Mouse (Mus musculus) MEL (cell line): ENCODE data around the gene Ccdc9b. TPM values are rescaled to one million over a fixed set of nuclear protein-coding genes. Genes with fewer than 3 reads are reported as not detected.

ENCODE experiments used
- DNase-seq: peaks from one replicate; pipeline ENCODE4 v3.0.0; 2011; ENCODE audit warnings: low read depth, low spot score
- H3K27ac ChIP-seq: 2 replicates; pipeline ENCODE4 v1.5.1; 2012; ENCODE audit warnings: low read depth, mild to moderate bottlenecking, control low read depth, low read length, moderate library complexity; ENCODE audit not compliant: control insufficient read depth
- H3K27me3 ChIP-seq, 2 experiments: fragments of 150-350 bp in 1 of 2; sonication (generic) in 1 of 2; 2 replicates each; pipeline ENCODE4 v1.6.1; 2012; ENCODE audit warnings: low read length in 2 of 2, mild to moderate bottlenecking in 2 of 2, improper control_type of control experiment in 1 of 2, moderate library complexity in 1 of 2; ENCODE audit not compliant: insufficient read depth in 2 of 2, control insufficient read depth in 1 of 2
- H3K36me3 ChIP-seq, 2 experiments: 2 replicates each; pipeline ENCODE4 v1.6.1; 2012 to 2014; ENCODE audit warnings: low read length in 2 of 2, improper control_type of control experiment in 1 of 2, inconsistent platforms in 1 of 2, mild to moderate bottlenecking in 1 of 2; ENCODE audit not compliant: insufficient read depth in 2 of 2, control insufficient read depth in 1 of 2
- H3K4me1 ChIP-seq, 2 experiments: fragments of 150-350 bp in 1 of 2; sonication (generic) in 1 of 2; 2 replicates each; pipeline ENCODE4 v1.6.1; 2012; ENCODE audit warnings: low read length in 2 of 2, improper control_type of control experiment in 1 of 2, mild to moderate bottlenecking in 1 of 2; ENCODE audit not compliant: insufficient read depth in 2 of 2, control insufficient read depth in 1 of 2
- H3K4me3 ChIP-seq, 2 experiments: fragments of 150-350 bp in 1 of 2; sonication (generic) in 1 of 2; 2 replicates each; pipeline ENCODE4 v1.5.1; 2012; ENCODE audit warnings: low read depth in 2 of 2, low read length in 2 of 2, mild to moderate bottlenecking in 2 of 2, moderate library complexity in 2 of 2, control low read depth in 1 of 2, improper control_type of control experiment in 1 of 2; ENCODE audit not compliant: control insufficient read depth in 1 of 2, insufficient read depth in 1 of 2
- H3K79me2 ChIP-seq: 2 replicates; pipeline ENCODE4 v1.6.1; 2012; ENCODE audit warnings: mild to moderate bottlenecking, low read length, moderate library complexity; ENCODE audit not compliant: control insufficient read depth, poor library complexity, insufficient read depth
- H3K9ac ChIP-seq: 2 replicates; pipeline ENCODE4 v1.6.1; 2012; ENCODE audit warnings: low read depth, mild to moderate bottlenecking, control low read depth, low read length, moderate library complexity; ENCODE audit not compliant: control insufficient read depth, poor library complexity, severe bottlenecking
- H3K9me3 ChIP-seq: fragments of 150-350 bp; sonication (generic); replicated peaks from 2 replicates; pipeline ENCODE4 v1.6.1; 2012; ENCODE audit warnings: mild to moderate bottlenecking, low read length, improper control_type of control experiment, moderate library complexity; ENCODE audit not compliant: insufficient read depth
- BHLHE40 ChIP-seq: IDR thresholded peaks from 2 replicates; pipeline ENCODE4 v1.6.1; 2012; ENCODE audit warnings: low read depth, mild to moderate bottlenecking, inconsistent platforms, low read length, improper control_type of control experiment, borderline replicate concordance
- CHD1 ChIP-seq: IDR thresholded peaks from 2 replicates; pipeline ENCODE4 v1.6.1; 2012; ENCODE audit warnings: low read depth, mild to moderate bottlenecking, inconsistent platforms, low read length, improper control_type of control experiment
- CHD2 ChIP-seq: IDR thresholded peaks from 2 replicates; pipeline ENCODE4 v1.6.1; 2011; ENCODE audit warnings: low read length, improper control_type of control experiment
- CTCF ChIP-seq, 3 experiments: IDR thresholded peaks in 2 of 3; conservative IDR thresholded peaks in 1 of 3; 2 replicates each; pipeline ENCODE4 v1.5.1; 2011 to 2012; ENCODE audit warnings: low read length in 3 of 3, low read depth in 2 of 3, mild to moderate bottlenecking in 2 of 3, improper control_type of control experiment in 1 of 3, inconsistent platforms in 1 of 3, mixed read lengths in 1 of 3, moderate library complexity in 1 of 3; ENCODE audit not compliant: control insufficient read depth in 1 of 3, insufficient read depth in 1 of 3, poor library complexity in 1 of 3, severe bottlenecking in 1 of 3
- E2F4 ChIP-seq: IDR thresholded peaks from 2 replicates; pipeline ENCODE4 v1.6.1; 2011; ENCODE audit warnings: low read depth, low read length, improper control_type of control experiment, borderline replicate concordance
- ELF1 ChIP-seq: IDR thresholded peaks from 2 replicates; pipeline ENCODE4 v1.6.1; 2014; ENCODE audit warnings: low read depth, mild to moderate bottlenecking, inconsistent platforms, low read length, improper control_type of control experiment, moderate library complexity
- EP300 ChIP-seq, 2 experiments: IDR thresholded peaks; 2 replicates each; pipeline ENCODE4 v1.6.1; 2011; ENCODE audit warnings: improper control_type of control experiment in 2 of 2, low read length in 2 of 2, low read depth in 1 of 2, mild to moderate bottlenecking in 1 of 2
- ETS1 ChIP-seq: IDR thresholded peaks from 2 replicates; pipeline ENCODE4 v1.6.1; 2012; ENCODE audit warnings: low read depth, mild to moderate bottlenecking, inconsistent platforms, low read length, improper control_type of control experiment, moderate library complexity
- GABPA ChIP-seq: IDR thresholded peaks from 2 replicates; pipeline ENCODE4 v1.6.1; 2012; ENCODE audit warnings: low read depth, mild to moderate bottlenecking, inconsistent platforms, low read length, improper control_type of control experiment, moderate library complexity
- GATA1 ChIP-seq: IDR thresholded peaks from 2 replicates; pipeline ENCODE4 v1.6.1; 2011; ENCODE audit warnings: low read depth, low read length, improper control_type of control experiment
- HCFC1 ChIP-seq: IDR thresholded peaks from 2 replicates; pipeline ENCODE4 v1.6.1; 2012; ENCODE audit warnings: low read depth, mild to moderate bottlenecking, inconsistent platforms, low read length, improper control_type of control experiment, moderate library complexity
- JUND ChIP-seq: IDR thresholded peaks from 2 replicates; pipeline ENCODE4 v1.6.1; 2011; ENCODE audit warnings: low read depth, mild to moderate bottlenecking, improper control_type of control experiment, low read length
- KAT2A ChIP-seq: conservative IDR thresholded peaks from 2 replicates; pipeline ENCODE4 v1.6.1; 2012; ENCODE audit warnings: low read depth, low read length, improper control_type of control experiment, inconsistent platforms
- MAFK ChIP-seq: IDR thresholded peaks from 2 replicates; pipeline ENCODE4 v1.6.1; 2011; ENCODE audit warnings: low read depth, mild to moderate bottlenecking, low read length, improper control_type of control experiment, borderline replicate concordance
- MAX ChIP-seq: IDR thresholded peaks from 2 replicates; pipeline ENCODE4 v1.6.1; 2011; ENCODE audit warnings: low read length, improper control_type of control experiment
- MAZ ChIP-seq: IDR thresholded peaks from 2 replicates; pipeline ENCODE4 v1.6.1; 2012; ENCODE audit warnings: low read depth, mild to moderate bottlenecking, inconsistent platforms, low read length, improper control_type of control experiment
- MEF2A ChIP-seq: IDR thresholded peaks from 2 replicates; pipeline ENCODE4 v1.6.1; 2014; ENCODE audit warnings: low read depth, mild to moderate bottlenecking, inconsistent platforms, low read length, improper control_type of control experiment; ENCODE audit not compliant: poor library complexity, insufficient replicate concordance, severe bottlenecking; ENCODE audit errors: extremely low read depth
- MXI1 ChIP-seq: IDR thresholded peaks from 2 replicates; pipeline ENCODE4 v1.6.1; 2011; ENCODE audit warnings: mild to moderate bottlenecking, low read depth, low read length, improper control_type of control experiment
- MYB ChIP-seq: IDR thresholded peaks from 2 replicates; pipeline ENCODE4 v1.6.1; 2011; ENCODE audit warnings: mild to moderate bottlenecking, low read depth, low read length, improper control_type of control experiment
- MYC ChIP-seq: IDR thresholded peaks from 2 replicates; pipeline ENCODE4 v1.6.1; 2011; ENCODE audit warnings: low read depth, mild to moderate bottlenecking, low read length, improper control_type of control experiment, moderate library complexity
- NELFE ChIP-seq: IDR thresholded peaks from 2 replicates; pipeline ENCODE4 v1.6.1; 2011; ENCODE audit warnings: low read depth, low read length, improper control_type of control experiment
- NRF1 ChIP-seq: IDR thresholded peaks from 2 replicates; pipeline ENCODE4 v1.6.1; 2014; ENCODE audit warnings: low read depth, mild to moderate bottlenecking, inconsistent platforms, low read length, improper control_type of control experiment, moderate library complexity; ENCODE audit not compliant: poor library complexity, insufficient read depth, severe bottlenecking
- POLR2A ChIP-seq, 2 experiments: IDR thresholded peaks; 2 replicates each; pipeline ENCODE4 v1.6.1; 2011 to 2012; ENCODE audit warnings: low read length in 2 of 2, mild to moderate bottlenecking in 2 of 2, control low read depth in 1 of 2, improper control_type of control experiment in 1 of 2, low read depth in 1 of 2, moderate library complexity in 1 of 2; ENCODE audit not compliant: control insufficient read depth in 1 of 2, insufficient read depth in 1 of 2, poor library complexity in 1 of 2
- POLR2AphosphoS2 ChIP-seq: IDR thresholded peaks from 2 replicates; pipeline ENCODE4 v1.6.1; 2011; ENCODE audit warnings: low read length, improper control_type of control experiment
- POLR2AphosphoS5 ChIP-seq: IDR thresholded peaks from 2 replicates; pipeline ENCODE4 v1.6.1; 2012; ENCODE audit warnings: low read depth, borderline replicate concordance, mild to moderate bottlenecking, inconsistent platforms, low read length, moderate library complexity, mixed read lengths
- RAD21 ChIP-seq: IDR thresholded peaks from 2 replicates; pipeline ENCODE4 v1.6.1; 2011; ENCODE audit warnings: mild to moderate bottlenecking, low read depth, low read length, improper control_type of control experiment
- RCOR1 ChIP-seq: IDR thresholded peaks from 2 replicates; pipeline ENCODE4 v1.6.1; 2012; ENCODE audit warnings: low read depth, mild to moderate bottlenecking, inconsistent platforms, low read length, improper control_type of control experiment
- SIN3A ChIP-seq: IDR thresholded peaks from 2 replicates; pipeline ENCODE4 v1.6.1; 2012; ENCODE audit warnings: low read length, improper control_type of control experiment, inconsistent platforms
- SMC3 ChIP-seq: IDR thresholded peaks from 2 replicates; pipeline ENCODE4 v1.6.1; 2011; ENCODE audit warnings: low read depth, low read length, improper control_type of control experiment
- TAL1 ChIP-seq: IDR thresholded peaks from 2 replicates; pipeline ENCODE4 v1.6.1; 2012; ENCODE audit warnings: mild to moderate bottlenecking, inconsistent platforms, low read length, moderate library complexity, mixed read lengths
- TBP ChIP-seq: IDR thresholded peaks from 2 replicates; pipeline ENCODE4 v1.8.0; 2011; ENCODE audit warnings: low read depth, low read length, improper control_type of control experiment
- TCF12 ChIP-seq: IDR thresholded peaks from 2 replicates; pipeline ENCODE4 v1.6.1; 2014; ENCODE audit warnings: low read depth, mild to moderate bottlenecking, inconsistent platforms, low read length, improper control_type of control experiment, moderate library complexity
- UBTF ChIP-seq: IDR thresholded peaks from 2 replicates; pipeline ENCODE4 v1.6.1; 2012; ENCODE audit warnings: low read depth, mild to moderate bottlenecking, inconsistent platforms, low read length, improper control_type of control experiment, moderate library complexity, borderline replicate concordance; ENCODE audit not compliant: insufficient read depth
- USF1 ChIP-seq: IDR thresholded peaks from 2 replicates; pipeline ENCODE4 v1.6.1; 2014; ENCODE audit warnings: low read depth, mild to moderate bottlenecking, inconsistent platforms, low read length, improper control_type of control experiment, moderate library complexity
- USF2 ChIP-seq, 2 experiments: IDR thresholded peaks; 2 replicates each; pipeline ENCODE4 v1.6.1; 2011 to 2012; ENCODE audit warnings: improper control_type of control experiment in 2 of 2, low read length in 2 of 2, borderline replicate concordance in 1 of 2, inconsistent platforms in 1 of 2, low read depth in 1 of 2, mild to moderate bottlenecking in 1 of 2; ENCODE audit not compliant: insufficient read depth in 1 of 2
- ZKSCAN1 ChIP-seq: IDR thresholded peaks from 2 replicates; pipeline ENCODE4 v1.6.1; 2012; ENCODE audit warnings: low read depth, mild to moderate bottlenecking, inconsistent platforms, low read length, improper control_type of control experiment, moderate library complexity
- ZMIZ1 ChIP-seq: IDR thresholded peaks from 2 replicates; pipeline ENCODE4 v1.6.1; 2012; ENCODE audit warnings: low read depth, mild to moderate bottlenecking, inconsistent platforms, low read length, improper control_type of control experiment, moderate library complexity
- ZNF384 ChIP-seq: IDR thresholded peaks from 2 replicates; pipeline ENCODE4 v1.6.1; 2012; ENCODE audit warnings: low read depth, mild to moderate bottlenecking, inconsistent platforms, low read length, improper control_type of control experiment
- polyA plus RNA-seq, 2 experiments: library from polyadenylated mRNA; stranded (reverse) in 1 of 2; unstranded in 1 of 2; fragments of >175 nt in 1 of 2; fragments of >200 nt in 1 of 2; gene quantifications; 2 replicates each; pipeline versions ENCODE4 v1.2.1 to v1.2.4; 2012; ENCODE audit warnings: low replicate concordance in 2 of 2, low read depth in 1 of 2; ENCODE audit not compliant: insufficient read length in 2 of 2, insufficient read depth in 1 of 2, missing spikeins in 1 of 2
- total RNA-seq: library from RNA; depleted of rRNA; stranded (reverse); fragments of 300-350 nt; gene quantifications from 2 replicates; pipeline ENCODE4 v1.2.3, GENCODE M21; 2012

The Ccdc9b gene
- total and polyA plus RNA-seq, 3 experiments, result 1.7 to 2.4 TPM; not detected in 1

- no peak overlapping the region for H3K27ac ChIP-seq
- no peaks in the 10 kb centered on the region for H3K9me3 ChIP-seq
- peaks cover 0 to 29% of the 10 kb centered on the region in 2 experiments; a peak in 2 of 4 replicates for H3K36me3 ChIP-seq
- H3K4me1 ChIP-seq, result peaks cover 19 to 49% of the 10 kb centered on the region in 2 experiments
- no peak overlapping the region for H3K9ac ChIP-seq
- H3K27me3 ChIP-seq, result no peaks in the 10 kb centered on the region
- H3K4me3 ChIP-seq, result no peak overlapping the region
- peak; percentile 49 for DNase-seq
- H3K79me2 ChIP-seq, result no peaks in the 10 kb centered on the region; the same call in 1 of the 2 replicates
- TF ChIP-seq MXI1 (no peak), TAL1 (no peak), CHD2 (no peak), ETS1 (peak; percentile 47), UBTF (no peak), HCFC1 (no peak), MYB (no peak), MAX (no peak), SMC3 (no peak), TCF12 (peak; percentile 11; the same call in 1 of the 2 replicates), ZKSCAN1 (no peak), POLR2AphosphoS5 (no peak), MEF2A (no peak), KAT2A (no peak), CHD1 (no peak), NELFE (no peak), JUND (no peak), BHLHE40 (peak; percentile 85), GABPA (no peak), RAD21 (no peak), MYC (no peak), CTCF (IDR thresholded peaks at IDR 0.05 in 2 of 3, conservative IDR thresholded peaks at IDR 0.05 in 1 of 3; ENCODE audit: control insufficient read depth in 1 of 3, insufficient read depth in 1 of 3, low read depth in 2 of 3, low read length in 3 of 3, poor library complexity in 1 of 3, severe bottlenecking in 1 of 3) (no peak), USF2 (IDR thresholded peaks at IDR 0.05; ENCODE audit: borderline replicate concordance in 1 of 2, insufficient read depth in 1 of 2, low read depth in 1 of 2, low read length in 2 of 2) (peak; percentile 35 to 73; a peak in 3 of 4 replicates), EP300 (IDR thresholded peaks at IDR 0.05; ENCODE audit: low read depth in 1 of 2, low read length in 2 of 2) (no peak), MAFK (no peak), MAZ (no peak), POLR2A (IDR thresholded peaks at IDR 0.05; ENCODE audit: control insufficient read depth in 1 of 2, insufficient read depth in 1 of 2, low read depth in 1 of 2, low read length in 2 of 2, poor library complexity in 1 of 2) (no peak), E2F4 (no peak), RCOR1 (no peak), ELF1 (no peak), TBP (no peak), ZMIZ1 (no peak), POLR2AphosphoS2 (no peak), NRF1 (no peak), ZNF384 (no peak), GATA1 (0 out of 2 replicates have a peak, but pooled peaks have one; percentile 9), SIN3A (no peak; the same call in 1 of the 2 replicates), USF1 (peak; percentile 95)
These were observed 20.6 kb upstream of the Ccdc9b start for GRCm38 (mm10) chr2:118783093-118783492.
